Mouse (Mus musculus): ENCODE data around the gene Cdk14. TPM values are rescaled to one million over a fixed set of nuclear protein-coding genes. Genes with fewer than 3 reads are reported as not detected.

Gene Cdk14
- polyA plus RNA-seq, 1 experiment, result 3.1 TPM

- H3K27ac ChIP-seq (ENCODE audit: control insufficient read depth, insufficient read depth, low read depth, low read length), result no peak overlapping the region
- TF ChIP-seq CTCF (IDR thresholded peaks at IDR 0.05; ENCODE audit: control insufficient read depth, insufficient read depth, insufficient replicate concordance, low read depth, low read length), result no peak
- no peak for TF ChIP-seq POLR2A (IDR thresholded peaks at IDR 0.05; ENCODE audit: control insufficient read depth, low read depth, low read length)
- no peaks in the 10 kb centered on the region for H3K4me1 ChIP-seq (ENCODE audit: control insufficient read depth, insufficient read depth, low read length)
- no peaks in the 10 kb centered on the region for H3K36me3 ChIP-seq (ENCODE audit: control insufficient read depth, insufficient read depth, low read length)
- H3K27me3 ChIP-seq (ENCODE audit: control insufficient read depth, insufficient read depth, low read length), result no peaks in the 10 kb centered on the region
- H3K4me3 ChIP-seq (ENCODE audit: control insufficient read depth, low read depth, low read length), result no peak overlapping the region
Measured at GRCm38 (mm10) chr5:4788484-4788883, 631.6 kb downstream of the Cdk14 start.

- no peak for TF ChIP-seq CTCF (IDR thresholded peaks at IDR 0.05; ENCODE audit: control insufficient read depth, insufficient read depth, insufficient replicate concordance, low read depth, low read length)
- no peak for TF ChIP-seq POLR2A (IDR thresholded peaks at IDR 0.05; ENCODE audit: control insufficient read depth, low read depth, low read length)
- Histone ChIP-seq H3K4me1 (ENCODE audit: control insufficient read depth, insufficient read depth, low read length) (no peaks in the 10 kb centered on the region), H3K27me3 (ENCODE audit: control insufficient read depth, insufficient read depth, low read length) (no peaks in the 10 kb centered on the region), H3K36me3 (ENCODE audit: control insufficient read depth, insufficient read depth, low read length) (no peaks in the 10 kb centered on the region), H3K27ac (ENCODE audit: control insufficient read depth, insufficient read depth, low read depth, low read length) (no peak overlapping the region), H3K4me3 (ENCODE audit: control insufficient read depth, low read depth, low read length) (no peak overlapping the region)
Measured at GRCm38 (mm10) chr5:4786816-4787215, 633.3 kb downstream of the Cdk14 start.

GRCm38 (mm10) chr5:4778274-4778673 lies 641.8 kb downstream of the Cdk14 start:
- TF ChIP-seq CTCF (IDR thresholded peaks at IDR 0.05; ENCODE audit: control insufficient read depth, insufficient read depth, insufficient replicate concordance, low read depth, low read length) (no peak), POLR2A (IDR thresholded peaks at IDR 0.05; ENCODE audit: control insufficient read depth, low read depth, low read length) (no peak)
- Histone ChIP-seq H3K36me3 (ENCODE audit: control insufficient read depth, insufficient read depth, low read length) (no peaks in the 10 kb centered on the region), H3K4me3 (ENCODE audit: control insufficient read depth, low read depth, low read length) (no peak overlapping the region), H3K27me3 (ENCODE audit: control insufficient read depth, insufficient read depth, low read length) (no peaks in the 10 kb centered on the region), H3K4me1 (ENCODE audit: control insufficient read depth, insufficient read depth, low read length) (no peaks in the 10 kb centered on the region), H3K27ac (ENCODE audit: control insufficient read depth, insufficient read depth, low read depth, low read length) (no peak overlapping the region)

- Histone ChIP-seq H3K4me3 (ENCODE audit: control insufficient read depth, low read depth, low read length) (no peak overlapping the region), H3K27me3 (ENCODE audit: control insufficient read depth, insufficient read depth, low read length) (no peaks in the 10 kb centered on the region), H3K27ac (ENCODE audit: control insufficient read depth, insufficient read depth, low read depth, low read length) (no peak overlapping the region), H3K36me3 (ENCODE audit: control insufficient read depth, insufficient read depth, low read length) (no peaks in the 10 kb centered on the region), H3K4me1 (ENCODE audit: control insufficient read depth, insufficient read depth, low read length) (no peaks in the 10 kb centered on the region)
- no peak for TF ChIP-seq POLR2A (IDR thresholded peaks at IDR 0.05; ENCODE audit: control insufficient read depth, low read depth, low read length)
- TF ChIP-seq CTCF (IDR thresholded peaks at IDR 0.05; ENCODE audit: control insufficient read depth, insufficient read depth, insufficient replicate concordance, low read depth, low read length), result no peak
Measured at GRCm38 (mm10) chr5:4776495-4776894, 643.6 kb downstream of the Cdk14 start.

GRCm38 (mm10) chr5:4773090-4773772 lies 646.9 kb downstream of the Cdk14 start:
- TF ChIP-seq CTCF (IDR thresholded peaks at IDR 0.05; ENCODE audit: control insufficient read depth, insufficient read depth, insufficient replicate concordance, low read depth, low read length) (no peak), POLR2A (IDR thresholded peaks at IDR 0.05; ENCODE audit: control insufficient read depth, low read depth, low read length) (no peak)
- Histone ChIP-seq H3K27me3 (ENCODE audit: control insufficient read depth, insufficient read depth, low read length) (no peaks in the 10 kb centered on the region), H3K27ac (ENCODE audit: control insufficient read depth, insufficient read depth, low read depth, low read length) (no peak overlapping the region), H3K36me3 (ENCODE audit: control insufficient read depth, insufficient read depth, low read length) (no peaks in the 10 kb centered on the region), H3K4me3 (ENCODE audit: control insufficient read depth, low read depth, low read length) (no peak overlapping the region), H3K4me1 (ENCODE audit: control insufficient read depth, insufficient read depth, low read length) (no peaks in the 10 kb centered on the region)

- Histone ChIP-seq H3K36me3 (ENCODE audit: control insufficient read depth, insufficient read depth, low read length) (no peaks in the 10 kb centered on the region), H3K4me1 (ENCODE audit: control insufficient read depth, insufficient read depth, low read length) (no peaks in the 10 kb centered on the region), H3K4me3 (ENCODE audit: control insufficient read depth, low read depth, low read length) (no peak overlapping the region), H3K27ac (ENCODE audit: control insufficient read depth, insufficient read depth, low read depth, low read length) (no peak overlapping the region), H3K27me3 (ENCODE audit: control insufficient read depth, insufficient read depth, low read length) (no peaks in the 10 kb centered on the region)
- TF ChIP-seq POLR2A (IDR thresholded peaks at IDR 0.05; ENCODE audit: control insufficient read depth, low read depth, low read length), result no peak
- no peak for TF ChIP-seq CTCF (IDR thresholded peaks at IDR 0.05; ENCODE audit: control insufficient read depth, insufficient read depth, insufficient replicate concordance, low read depth, low read length)
Measured at GRCm38 (mm10) chr5:4770609-4771008, 649.5 kb downstream of the Cdk14 start.

- H3K27me3 ChIP-seq (ENCODE audit: control insufficient read depth, insufficient read depth, low read length), result no peaks in the 10 kb centered on the region
- no peak overlapping the region for H3K4me3 ChIP-seq (ENCODE audit: control insufficient read depth, low read depth, low read length)
- no peaks in the 10 kb centered on the region for H3K36me3 ChIP-seq (ENCODE audit: control insufficient read depth, insufficient read depth, low read length)
- H3K27ac ChIP-seq (ENCODE audit: control insufficient read depth, insufficient read depth, low read depth, low read length), result no peak overlapping the region
- no peak for TF ChIP-seq POLR2A (IDR thresholded peaks at IDR 0.05; ENCODE audit: control insufficient read depth, low read depth, low read length)
- no peak for TF ChIP-seq CTCF (IDR thresholded peaks at IDR 0.05; ENCODE audit: control insufficient read depth, insufficient read depth, insufficient replicate concordance, low read depth, low read length)
- H3K4me1 ChIP-seq (ENCODE audit: control insufficient read depth, insufficient read depth, low read length), result no peaks in the 10 kb centered on the region
Measured at GRCm38 (mm10) chr5:4767896-4768295, 652.2 kb downstream of the Cdk14 start.

Measured in testis, adult 2 months (tissue).